Mouse (Mus musculus): ENCODE measurements around the gene Selenov. TPM values are rescaled to one million over a fixed set of nuclear protein-coding genes. Genes with fewer than 3 reads are reported as not detected.

Gene Selenov
- 0.50 and 0.81 TPM in 2 replicates for polyA plus RNA-seq (2012; rRNA removed)

- TF ChIP-seq POLR2A (IDR thresholded peaks at IDR 0.05; ENCODE audit: borderline replicate concordance, extremely low read depth, insufficient read depth, insufficient read length, poor library complexity, severe bottlenecking) (no peak), CTCF (IDR thresholded peaks at IDR 0.05; ENCODE audit: borderline replicate concordance, extremely low read depth, insufficient read depth, insufficient read length) (peak; percentile 21; the same call in 1 of the 2 replicates)
- peak; percentile 63 for DNase-seq (ENCODE audit: low read depth)
Measured at GRCm38 (mm10) chr7:28290638-28291590, at the start of gene Selenov. TSS of gene Selenov (minus strand) at chr7:28291186.

GRCm38 (mm10) chr7:28339213-28339917, 48.4 kb upstream of the Selenov start:
- TF ChIP-seq CTCF (IDR thresholded peaks at IDR 0.05; ENCODE audit: borderline replicate concordance, extremely low read depth, insufficient read depth, insufficient read length) (no peak; the same call in 1 of the 2 replicates), POLR2A (IDR thresholded peaks at IDR 0.05; ENCODE audit: borderline replicate concordance, extremely low read depth, insufficient read depth, insufficient read length, poor library complexity, severe bottlenecking) (no peak)
- peak; percentile 53 for DNase-seq (ENCODE audit: low read depth)

DNA sequence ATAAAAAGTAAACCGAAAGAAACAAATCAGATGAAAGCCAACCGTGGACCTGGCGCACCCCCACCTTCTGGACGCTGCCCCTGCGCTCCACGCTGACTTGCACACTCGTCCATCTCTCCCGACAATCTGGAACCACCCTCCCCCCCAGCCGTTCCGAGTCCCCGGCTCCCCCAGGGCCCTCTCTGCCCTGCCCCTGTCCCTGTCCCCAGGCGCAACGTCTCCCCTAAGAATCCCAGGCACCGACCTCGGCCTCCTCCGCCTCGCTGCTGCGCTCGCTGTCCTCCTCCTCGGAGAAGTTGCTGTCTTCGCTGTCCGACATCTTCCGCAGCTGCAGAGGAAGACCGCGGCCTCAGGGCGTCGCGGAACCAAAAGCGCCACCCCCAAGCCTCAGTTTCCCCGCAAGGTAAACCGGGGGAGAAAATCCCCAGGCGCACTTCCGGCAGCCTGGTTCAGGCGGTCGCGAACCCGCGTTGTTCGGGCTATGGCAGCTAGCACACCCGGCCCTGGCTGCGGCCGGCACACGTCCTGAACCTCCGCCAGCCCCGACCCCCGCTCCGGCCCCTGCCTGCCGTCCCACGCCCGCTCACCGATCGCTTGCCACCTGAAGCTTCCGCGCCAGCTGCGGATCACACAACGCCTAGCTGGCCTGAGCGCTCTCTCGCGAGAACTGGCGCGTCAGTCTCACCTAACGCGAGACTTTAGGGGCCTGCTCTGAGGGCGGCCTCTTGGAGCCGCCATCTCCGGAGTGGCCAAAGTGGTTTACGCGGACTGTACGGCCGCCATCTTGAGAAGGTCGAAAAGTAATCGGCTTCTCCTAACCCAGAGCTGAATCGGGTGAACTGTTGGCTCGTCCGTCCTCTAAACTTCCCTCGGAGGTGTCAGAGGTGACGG, 47.4 kb upstream of the Selenov start, which contains the start of gene Supt5:
Supt5 (minus strand) TSS at position 639 of the 891 bp plus-strand sequence.
- peak; percentile 99 for DNase-seq (ENCODE audit: low read depth)
- peak; percentile 65 for TF ChIP-seq POLR2A (IDR thresholded peaks at IDR 0.05; ENCODE audit: borderline replicate concordance, extremely low read depth, insufficient read depth, insufficient read length, poor library complexity, severe bottlenecking)
- no peak for TF ChIP-seq CTCF (IDR thresholded peaks at IDR 0.05; ENCODE audit: borderline replicate concordance, extremely low read depth, insufficient read depth, insufficient read length)

DNA sequence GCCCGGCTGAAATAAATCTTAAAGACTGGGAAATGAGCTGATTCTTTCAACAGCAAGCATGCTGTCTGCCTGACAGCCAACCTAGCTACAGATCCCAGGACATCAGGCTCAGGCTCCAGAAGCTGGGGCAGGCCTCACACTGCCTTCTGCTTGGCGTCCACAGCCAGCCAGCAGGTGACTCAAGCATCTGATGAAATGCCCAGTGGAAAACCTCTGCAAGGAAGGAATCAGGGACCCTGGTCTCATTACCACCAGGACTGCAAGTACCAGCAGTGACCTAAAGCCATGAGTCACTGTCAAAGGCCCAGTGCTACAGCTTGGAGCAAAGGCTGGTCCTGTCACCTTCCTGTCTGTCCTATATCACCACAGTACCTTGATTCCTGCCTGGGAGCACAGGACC, 44.5 kb upstream of the Selenov start:
- no peak for TF ChIP-seq POLR2A (IDR thresholded peaks at IDR 0.05; ENCODE audit: borderline replicate concordance, extremely low read depth, insufficient read depth, insufficient read length, poor library complexity, severe bottlenecking)
- no peak for DNase-seq (ENCODE audit: low read depth)

DNA sequence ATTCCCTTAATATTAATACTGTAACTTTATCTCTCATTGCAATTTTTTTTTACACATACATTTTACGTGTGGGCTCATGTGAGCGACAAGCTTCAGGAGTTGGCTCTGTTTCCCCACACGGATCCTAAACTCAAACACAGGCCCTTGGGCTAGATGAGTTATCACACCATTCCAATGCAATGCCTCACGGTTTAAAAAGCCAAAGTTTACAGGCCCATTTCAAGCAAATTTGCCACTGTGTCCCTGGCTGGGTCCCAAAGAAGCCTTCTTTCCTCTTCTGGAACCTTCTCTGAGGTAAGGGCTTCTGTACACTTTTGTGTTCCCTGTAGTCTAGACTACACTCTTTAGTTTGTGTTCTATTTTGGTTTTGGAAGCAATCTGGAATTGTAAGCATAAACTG, 43.5 kb upstream of the Selenov start:
- no peak for DNase-seq (ENCODE audit: low read depth)
- no peak for TF ChIP-seq CTCF (IDR thresholded peaks at IDR 0.05; ENCODE audit: borderline replicate concordance, extremely low read depth, insufficient read depth, insufficient read length)
- no peak for TF ChIP-seq POLR2A (IDR thresholded peaks at IDR 0.05; ENCODE audit: borderline replicate concordance, extremely low read depth, insufficient read depth, insufficient read length, poor library complexity, severe bottlenecking)

DNA sequence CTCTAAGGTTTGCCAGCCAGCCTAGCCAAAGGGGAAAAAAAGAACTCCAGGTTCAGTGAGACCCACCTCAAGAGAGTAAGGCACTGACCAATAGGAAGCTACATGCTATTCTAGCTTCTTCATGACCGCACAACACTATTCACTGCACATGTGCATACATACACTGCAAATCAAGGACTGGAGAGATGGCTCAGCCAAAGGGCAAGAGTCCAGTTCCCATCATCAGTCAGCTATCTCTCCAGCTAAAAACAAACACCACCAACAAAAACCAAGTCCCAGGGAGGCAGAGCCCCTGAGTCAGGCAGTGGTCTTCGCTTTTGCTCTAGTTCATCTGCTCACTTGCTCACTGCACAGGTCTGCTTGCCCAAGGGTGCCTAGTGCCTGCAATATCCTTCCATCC, 37.3 kb upstream of the Selenov start:
- DNase-seq (ENCODE audit: low read depth) = no peak

GRCm38 (mm10) chr7:28326457-28326856, 35.5 kb upstream of the Selenov start:
- TF ChIP-seq CTCF (IDR thresholded peaks at IDR 0.05; ENCODE audit: borderline replicate concordance, extremely low read depth, insufficient read depth, insufficient read length) = 0 out of 2 replicates have a peak, but pooled peaks have one; percentile 2
- TF ChIP-seq POLR2A (IDR thresholded peaks at IDR 0.05; ENCODE audit: borderline replicate concordance, extremely low read depth, insufficient read depth, insufficient read length, poor library complexity, severe bottlenecking) = no peak
- DNase-seq (ENCODE audit: low read depth) = no peak

More for the DNA sequence above, 37.3 kb upstream of the Selenov start:
- no peak for TF ChIP-seq POLR2A (IDR thresholded peaks at IDR 0.05; ENCODE audit: borderline replicate concordance, extremely low read depth, insufficient read depth, insufficient read length, poor library complexity, severe bottlenecking)
- no peak for TF ChIP-seq CTCF (IDR thresholded peaks at IDR 0.05; ENCODE audit: borderline replicate concordance, extremely low read depth, insufficient read depth, insufficient read length)

- TF ChIP-seq POLR2A (IDR thresholded peaks at IDR 0.05; ENCODE audit: borderline replicate concordance, extremely low read depth, insufficient read depth, insufficient read length, poor library complexity, severe bottlenecking) = no peak
- TF ChIP-seq CTCF (IDR thresholded peaks at IDR 0.05; ENCODE audit: borderline replicate concordance, extremely low read depth, insufficient read depth, insufficient read length) = no peak
- no peak for DNase-seq (ENCODE audit: low read depth)
Measured at GRCm38 (mm10) chr7:28325293-28325692, 34.3 kb upstream of the Selenov start.

- DNase-seq (ENCODE audit: low read depth) = no peak
- TF ChIP-seq POLR2A (IDR thresholded peaks at IDR 0.05; ENCODE audit: borderline replicate concordance, extremely low read depth, insufficient read depth, insufficient read length, poor library complexity, severe bottlenecking) (no peak), CTCF (IDR thresholded peaks at IDR 0.05; ENCODE audit: borderline replicate concordance, extremely low read depth, insufficient read depth, insufficient read length) (no peak)
Measured at GRCm38 (mm10) chr7:28321974-28322720, 31.2 kb upstream of the Selenov start.

DNA sequence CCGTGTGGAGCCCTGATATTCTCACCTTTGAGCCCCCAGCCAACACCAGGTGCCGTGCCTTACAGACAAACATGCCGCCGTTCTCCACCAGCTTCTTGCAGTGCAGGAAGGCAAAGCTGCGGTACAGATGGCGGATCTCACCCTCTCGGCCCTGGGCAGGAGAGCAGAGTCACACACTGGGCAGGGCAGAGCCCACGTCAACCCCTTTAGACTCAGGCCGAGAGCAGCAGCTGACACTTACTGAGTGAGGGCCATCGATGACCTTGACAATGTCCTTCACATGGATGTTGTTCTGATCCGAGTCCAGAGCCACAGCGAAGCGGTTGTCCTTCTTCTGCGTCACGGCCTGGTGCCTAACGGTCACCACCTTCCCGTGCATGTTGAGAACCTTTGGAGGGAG, 27.7 kb upstream of the Selenov start:
- TF ChIP-seq POLR2A (IDR thresholded peaks at IDR 0.05; ENCODE audit: borderline replicate concordance, extremely low read depth, insufficient read depth, insufficient read length, poor library complexity, severe bottlenecking) = no peak
- no peak for TF ChIP-seq CTCF (IDR thresholded peaks at IDR 0.05; ENCODE audit: borderline replicate concordance, extremely low read depth, insufficient read depth, insufficient read length)
- no peak for DNase-seq (ENCODE audit: low read depth)
